Mouse (Mus musculus): Measurements from ENCODE around the gene Fam166a.

- TF ChIP-seq CTCF (IDR thresholded peaks at IDR 0.05; ENCODE audit: borderline replicate concordance, insufficient read depth, low read depth, low read length) (no peak), POLR2A (IDR thresholded peaks at IDR 0.05; ENCODE audit: borderline replicate concordance, insufficient read depth, low read length) (no peak)
Measured at GRCm38 (mm10) chr2:25207593-25207992, 11.0 kb upstream of the Fam166a start.
